Mouse (Mus musculus): Measurements from ENCODE around the gene Ttll5.

- TF ChIP-seq CTCF (IDR thresholded peaks at IDR 0.05) (no peak), POLR2A (IDR thresholded peaks at IDR 0.05; ENCODE audit: insufficient read depth, low read depth, low read length) (no peak)
These were observed 143.4 kb downstream of the Ttll5 start for GRCm38 (mm10) chr12:85967812-85968211.
